Mouse (Mus musculus) heart, embryonic 16.5 days (tissue): ENCODE results near the gene Pfn3. TPM values are rescaled to one million over a fixed set of nuclear protein-coding genes. Genes with fewer than 3 reads are reported as not detected.

ENCODE experiments used
- ATAC-seq: fragments of 200-750 bp; cut with Nextera tagmentation; replicated peaks from 2 replicates; pipeline ENCODE4 v1.8.0; 2017; ENCODE audit warnings: moderate number of reproducible peaks; ENCODE audit not compliant: insufficient read depth, low FRiP score; ENCODE audit errors: extremely low read depth
- H3K27ac ChIP-seq: fragments of 300-500 bp; sonication (generic); 2 replicates; pipeline ENCODE4 v1.5.1; 2014; ENCODE audit warnings: mild to moderate bottlenecking, low read length, control low read depth, moderate library complexity
- H3K27me3 ChIP-seq: fragments of 300-500 bp; sonication (generic); 2 replicates; pipeline ENCODE4 v1.6.1; 2014; ENCODE audit warnings: low read length, mixed read lengths; ENCODE audit not compliant: control insufficient read depth, insufficient read depth
- H3K36me3 ChIP-seq: fragments of 300-500 bp; sonication (generic); 2 replicates; pipeline ENCODE4 v1.6.1; 2014; ENCODE audit not compliant: control insufficient read depth, insufficient read depth
- H3K4me1 ChIP-seq: fragments of 300-500 bp; sonication (generic); 2 replicates; pipeline ENCODE4 v1.6.1; 2014; ENCODE audit warnings: low read length, mixed read lengths; ENCODE audit not compliant: control insufficient read depth, insufficient read depth
- H3K4me2 ChIP-seq: fragments of 300-500 bp; sonication (generic); 2 replicates; pipeline ENCODE4 v1.6.1; 2014; ENCODE audit warnings: low read depth, mild to moderate bottlenecking, control low read depth, low read length
- H3K4me3 ChIP-seq: fragments of 300-500 bp; sonication (generic); 2 replicates; pipeline ENCODE4 v1.5.1; 2014; ENCODE audit warnings: mild to moderate bottlenecking, control low read depth, low read length
- H3K9ac ChIP-seq: fragments of 300-500 bp; sonication (generic); 2 replicates; pipeline ENCODE4 v1.6.1; 2014; ENCODE audit warnings: low read length, control low read depth
- H3K9me3 ChIP-seq: fragments of 300-500 bp; sonication (generic); replicated peaks from 2 replicates; pipeline ENCODE4 v1.6.1; 2016; ENCODE audit warnings: low read length; ENCODE audit not compliant: control insufficient read depth
- WGBS: fragments of 180-500 bp; shearing (Covaris S2); extraction: QIAGEN DNeasy Blood & Tissue Kit; methylation state at CpG from one replicate; pipeline ENCODE4 v1.1.7; 2014; 5-methylcytosine and 5-hydroxymethylcytosine counted together
- polyA plus RNA-seq: library from polyadenylated mRNA; unstranded; fragments of >200 nt; fragmentation: Nextera tagmentation; extraction: Ambion mirVana; gene quantifications from 2 replicates; pipeline ENCODE4 v1.2.1, GENCODE M21; 2015

The Pfn3 gene
- polyA plus RNA-seq, 1 experiment from 2014 or later = not detected

DNA sequence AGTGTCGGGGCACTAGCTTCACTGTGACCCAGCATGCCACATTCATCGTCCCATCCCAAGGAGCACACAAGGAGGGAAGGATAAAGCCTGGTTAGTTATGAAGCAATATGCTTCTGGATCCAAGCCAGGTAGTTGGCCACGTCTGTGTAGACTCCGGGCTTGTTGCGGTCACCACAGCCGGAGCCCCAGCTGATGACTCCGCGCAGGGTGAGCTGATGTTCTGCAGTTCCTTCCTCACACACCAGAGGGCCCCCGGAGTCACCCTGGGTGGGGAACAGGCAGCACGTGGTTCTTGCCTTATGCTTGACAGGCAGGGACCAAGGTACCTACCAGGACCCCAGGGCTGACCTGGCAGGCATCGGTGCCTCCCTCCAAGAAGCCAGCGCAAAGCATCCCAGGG is 3.0 kb upstream of the Pfn3 start:
- Histone ChIP-seq H3K4me1 (peaks cover 11% of the 10 kb centered on the region; the same call in 1 of the 2 replicates), H3K27ac (no peak overlapping the region), H3K4me3 (no peak overlapping the region), H3K9me3 (no peaks in the 10 kb centered on the region), H3K36me3 (no peaks in the 10 kb centered on the region), H3K4me2 (no peak overlapping the region), H3K27me3 (peaks cover 76% of the 10 kb centered on the region), H3K9ac (no peak overlapping the region)
- 11% methylated on average over 12 of the region's 12 CpGs for WGBS
- ATAC-seq = peak; percentile 71

DNA sequence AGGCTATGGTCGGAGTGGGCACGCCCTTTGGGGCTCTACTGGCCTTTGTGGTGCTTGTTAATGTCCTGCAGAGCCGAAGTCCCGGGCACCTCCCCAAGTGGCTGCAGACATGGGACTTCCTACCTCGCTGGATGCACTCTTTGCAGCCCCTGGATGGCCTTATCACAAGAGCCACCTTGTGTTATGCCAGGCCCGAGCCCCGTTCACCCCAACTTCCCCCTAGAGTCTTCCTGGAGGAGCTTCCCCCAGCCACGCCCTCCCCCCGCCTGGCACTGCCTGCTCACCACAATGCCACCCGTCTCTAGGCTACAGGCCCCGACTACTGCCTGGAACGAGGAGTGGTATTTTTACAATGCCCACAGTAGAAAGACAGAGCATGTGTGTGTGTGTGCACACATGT is 1.7 kb downstream of the Pfn3 start:
- H3K4me1 ChIP-seq = peaks cover 5% of the 10 kb centered on the region; the same call in 1 of the 2 replicates
- H3K36me3 ChIP-seq = no peaks in the 10 kb centered on the region
- no peak for ATAC-seq
- 70% methylated on average over 12 of the region's 12 CpGs for WGBS
- H3K4me3 ChIP-seq = no peak overlapping the region
- no peak overlapping the region for H3K27ac ChIP-seq
- peaks cover 54% of the 10 kb centered on the region for H3K27me3 ChIP-seq
- H3K9ac ChIP-seq = no peak overlapping the region
- H3K9me3 ChIP-seq = no peaks in the 10 kb centered on the region
- no peak overlapping the region for H3K4me2 ChIP-seq

DNA sequence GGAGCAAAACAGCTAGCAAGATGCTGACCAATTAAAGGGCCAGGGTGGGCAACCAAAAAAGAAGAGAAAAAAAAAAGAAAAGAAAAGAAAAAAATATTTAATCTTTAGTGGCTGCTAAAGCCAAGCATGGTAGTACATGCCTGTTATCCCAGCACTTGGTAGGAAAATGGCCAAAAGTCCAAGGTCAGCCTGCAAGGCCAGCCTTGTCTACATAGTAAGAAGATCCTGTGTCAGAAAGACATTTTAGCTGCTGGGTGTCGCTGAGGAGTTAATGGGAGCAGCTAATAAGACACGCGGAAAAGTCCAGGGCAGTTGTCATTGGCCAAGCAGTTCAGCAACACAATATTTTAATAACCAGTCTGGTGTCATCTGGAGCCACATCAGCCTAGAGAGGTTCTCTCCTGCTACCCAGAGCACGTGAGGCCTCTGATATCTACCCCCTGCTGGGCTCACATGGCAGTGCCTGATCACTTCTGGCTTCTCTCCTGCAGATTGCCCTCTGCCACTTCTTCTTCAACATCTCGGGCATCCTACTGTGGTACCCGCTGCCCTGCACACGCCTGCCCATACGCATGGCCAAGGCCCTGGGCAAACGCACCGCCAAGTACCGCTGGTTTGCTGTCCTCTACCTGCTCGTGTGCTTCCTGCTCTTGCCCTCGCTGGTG is 2.3 kb downstream of the Pfn3 start:
- peaks cover 57% of the 10 kb centered on the region for H3K27me3 ChIP-seq
- 80% methylated on average over 13 of the region's 13 CpGs for WGBS

DNA sequence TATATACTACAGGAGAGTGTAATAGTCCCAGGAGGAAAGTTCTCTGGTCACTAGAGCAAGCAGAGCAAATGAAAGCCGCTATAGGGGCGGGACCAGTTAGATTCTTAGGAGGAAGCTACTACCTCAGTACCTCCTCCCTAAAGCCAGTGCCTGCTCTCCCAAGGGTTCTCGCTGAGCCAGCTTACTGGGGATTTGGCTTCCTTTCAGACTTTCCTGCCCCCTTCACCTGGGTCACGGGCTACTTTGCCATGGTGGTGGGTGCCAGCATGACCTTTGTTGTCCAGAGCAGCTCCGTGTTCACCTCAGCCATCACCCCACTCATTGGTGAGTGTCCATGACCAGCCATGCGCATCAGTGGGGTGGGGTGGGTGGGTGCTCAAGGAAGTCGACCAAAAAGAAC is 3.2 kb downstream of the Pfn3 start:
- no peak overlapping the region for H3K27ac ChIP-seq
- peaks cover 57% of the 10 kb centered on the region for H3K27me3 ChIP-seq
- ATAC-seq = no peak
- no peaks in the 10 kb centered on the region for H3K9me3 ChIP-seq
- no peak overlapping the region for H3K4me2 ChIP-seq
- H3K36me3 ChIP-seq = no peaks in the 10 kb centered on the region
- H3K9ac ChIP-seq = no peak overlapping the region
- WGBS = 66% methylated on average over 7 of the region's 7 CpGs
- H3K4me3 ChIP-seq = no peak overlapping the region
- peaks cover 5% of the 10 kb centered on the region; the same call in 1 of the 2 replicates for H3K4me1 ChIP-seq

More for the DNA sequence above, 2.3 kb downstream of the Pfn3 start:
- peaks cover 5% of the 10 kb centered on the region; the same call in 1 of the 2 replicates for H3K4me1 ChIP-seq
- H3K36me3 ChIP-seq = no peaks in the 10 kb centered on the region
- no peaks in the 10 kb centered on the region for H3K9me3 ChIP-seq
- no peak for ATAC-seq
- H3K4me2 ChIP-seq = no peak overlapping the region
- H3K9ac ChIP-seq = no peak overlapping the region
- no peak overlapping the region for H3K27ac ChIP-seq
- no peak overlapping the region for H3K4me3 ChIP-seq

DNA sequence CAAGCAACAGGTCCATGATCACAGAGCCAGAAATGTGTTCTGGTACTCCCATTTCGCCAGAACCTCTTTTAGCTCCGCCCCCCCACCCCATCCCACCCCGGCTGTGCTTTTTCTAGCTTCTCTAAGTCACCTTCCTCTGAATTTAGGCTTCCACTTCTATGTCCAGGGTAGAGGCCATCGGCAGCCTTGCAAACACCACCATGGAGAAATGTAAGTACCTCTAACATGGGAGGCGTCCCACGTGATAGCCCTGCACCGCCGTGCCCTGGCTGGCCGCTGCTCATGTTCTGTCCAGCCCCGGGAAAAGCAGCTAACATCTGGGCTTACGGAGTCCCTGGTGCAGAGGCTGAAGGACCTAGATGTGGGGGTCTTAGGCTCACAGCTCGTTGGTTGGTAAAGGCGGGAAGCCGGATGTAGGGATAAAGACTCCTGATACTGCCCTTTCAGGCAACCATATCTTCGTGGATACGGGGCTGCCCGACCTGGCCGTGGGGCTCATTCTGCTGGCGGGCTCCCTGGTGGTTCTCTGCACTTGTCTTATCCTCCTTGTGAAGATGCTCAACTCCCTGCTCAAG is 6.4 kb downstream of the Pfn3 start:
- Histone ChIP-seq H3K27me3 (peaks cover 56% of the 10 kb centered on the region), H3K9me3 (no peaks in the 10 kb centered on the region), H3K4me1 (no peaks in the 10 kb centered on the region), H3K36me3 (no peaks in the 10 kb centered on the region), H3K4me3 (no peak overlapping the region), H3K4me2 (no peak overlapping the region), H3K27ac (no peak overlapping the region), H3K9ac (no peak overlapping the region)
- WGBS = 81% methylated on average over 19 of the region's 19 CpGs
- ATAC-seq = no peak

DNA sequence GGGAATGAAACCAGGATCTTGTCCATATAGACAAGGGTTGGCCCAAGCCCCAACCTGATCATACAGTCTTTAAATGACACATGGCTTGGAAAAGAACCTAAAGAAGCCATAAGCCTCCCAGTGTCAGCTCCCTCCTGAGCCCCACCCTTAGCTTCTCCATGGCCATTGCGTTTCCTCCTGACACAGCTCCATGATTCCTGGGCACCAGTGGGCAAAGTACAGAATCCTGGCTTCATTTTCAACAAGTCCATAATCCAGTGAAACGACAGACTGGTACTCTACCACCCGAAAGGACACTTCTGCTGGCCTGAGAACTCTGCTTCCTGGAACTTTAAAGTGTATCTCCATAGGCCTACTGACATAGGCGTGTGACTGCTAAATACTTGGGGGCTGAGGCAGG is 7.7 kb downstream of the Pfn3 start:
- H3K4me1 ChIP-seq = no peaks in the 10 kb centered on the region
- no peak overlapping the region for H3K4me3 ChIP-seq
- H3K36me3 ChIP-seq = no peaks in the 10 kb centered on the region
- WGBS = 78% methylated on average over 4 of the region's 4 CpGs
- no peak for ATAC-seq
- no peak overlapping the region for H3K9ac ChIP-seq
- H3K4me2 ChIP-seq = no peak overlapping the region
- peaks cover 55% of the 10 kb centered on the region for H3K27me3 ChIP-seq
- H3K27ac ChIP-seq = no peak overlapping the region
- H3K9me3 ChIP-seq = no peaks in the 10 kb centered on the region

DNA sequence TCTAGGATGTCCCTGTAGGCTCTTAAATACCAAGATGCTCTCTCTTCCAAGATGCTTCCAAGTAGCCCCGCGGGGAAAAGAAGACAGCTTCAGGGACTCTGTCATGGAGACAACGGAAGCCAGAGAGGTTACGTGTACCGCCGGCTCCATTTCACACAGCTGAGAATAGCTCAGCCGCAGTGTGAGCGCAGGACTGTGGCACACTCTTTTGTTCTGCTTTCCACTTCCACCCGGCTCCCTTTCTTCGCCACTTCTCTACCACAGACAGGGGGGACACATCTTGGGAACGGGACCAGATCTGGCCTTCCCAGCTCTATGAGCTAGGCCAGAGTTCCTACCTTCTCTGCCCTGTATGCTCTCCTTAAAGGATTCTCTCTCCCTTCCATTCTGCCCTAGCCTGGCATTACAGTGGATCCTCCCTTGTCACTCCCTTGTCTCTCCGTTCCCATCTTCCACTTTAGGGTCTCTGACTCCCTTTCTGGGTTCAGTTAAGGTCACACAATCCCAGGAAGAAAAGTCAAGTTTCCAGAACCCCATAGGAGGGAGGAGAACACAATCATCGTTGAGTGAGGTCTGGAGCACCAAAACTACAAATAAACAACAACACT is 9.1 kb downstream of the Pfn3 start:
- Histone ChIP-seq H3K27ac (no peak overlapping the region), H3K9me3 (no peaks in the 10 kb centered on the region), H3K4me2 (no peak overlapping the region), H3K36me3 (no peaks in the 10 kb centered on the region), H3K27me3 (peaks cover 53% of the 10 kb centered on the region), H3K9ac (no peak overlapping the region), H3K4me3 (no peak overlapping the region), H3K4me1 (no peaks in the 10 kb centered on the region)
- ATAC-seq = 0 out of 2 replicates have a peak, but pooled peaks have one; percentile 9
- WGBS = 61% methylated on average over 13 of the region's 13 CpGs

DNA sequence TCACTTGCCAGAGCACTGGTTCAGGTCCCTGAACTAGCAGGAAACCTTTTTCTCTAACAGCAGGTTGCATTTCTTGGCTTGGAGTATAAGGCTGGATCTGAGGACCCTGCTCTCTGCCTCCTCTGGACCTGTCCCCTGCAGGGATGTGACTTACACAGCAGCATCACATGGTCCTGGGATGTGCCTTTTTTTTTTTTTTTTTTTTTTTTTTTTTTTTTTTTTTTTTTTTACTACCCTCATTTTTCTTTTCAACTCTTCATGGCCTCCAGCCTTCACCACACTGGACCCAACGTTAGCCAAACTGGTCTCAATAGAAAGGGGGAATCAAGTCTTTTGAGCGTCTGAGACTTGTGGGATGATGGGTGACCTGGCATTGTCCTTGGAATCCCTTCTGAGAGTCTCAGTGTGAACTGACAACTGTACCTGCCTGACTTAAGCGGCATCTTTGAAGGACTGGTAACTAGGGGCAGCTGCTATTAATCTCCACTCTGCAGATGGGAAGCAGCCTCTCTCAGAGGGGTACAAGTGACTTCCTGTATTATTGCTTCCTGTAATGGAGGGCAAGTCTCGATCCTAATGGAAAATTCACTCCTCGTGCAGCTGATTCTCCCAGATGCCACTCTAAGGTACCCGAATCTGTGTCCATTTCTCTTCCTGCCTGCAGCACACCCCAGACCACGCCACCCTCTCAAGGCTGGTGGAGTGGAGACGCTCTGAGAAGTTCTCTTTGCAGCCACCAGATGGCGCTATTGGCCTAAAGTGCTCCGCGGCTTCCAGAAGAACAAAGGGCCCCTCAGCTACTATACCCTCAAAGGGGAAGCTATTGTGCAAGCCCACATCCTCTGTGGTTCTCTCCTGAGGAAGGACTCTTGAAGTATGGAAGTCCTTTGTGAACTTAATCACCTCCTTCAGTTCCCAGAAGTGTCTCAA is 9.9 kb downstream of the Pfn3 start:
- Histone ChIP-seq H3K9ac (no peak overlapping the region), H3K4me1 (no peaks in the 10 kb centered on the region), H3K4me2 (no peak overlapping the region; the same call in 1 of the 2 replicates), H3K9me3 (no peaks in the 10 kb centered on the region), H3K27ac (no peak overlapping the region), H3K4me3 (no peak overlapping the region), H3K36me3 (no peaks in the 10 kb centered on the region), H3K27me3 (peaks cover 60% of the 10 kb centered on the region)
- peak; percentile 75 for ATAC-seq
- WGBS = 11% methylated on average over 11 of the region's 11 CpGs
